ENCODE assay signal across 27 mouse cellular contexts in the genomic region with DNA sequence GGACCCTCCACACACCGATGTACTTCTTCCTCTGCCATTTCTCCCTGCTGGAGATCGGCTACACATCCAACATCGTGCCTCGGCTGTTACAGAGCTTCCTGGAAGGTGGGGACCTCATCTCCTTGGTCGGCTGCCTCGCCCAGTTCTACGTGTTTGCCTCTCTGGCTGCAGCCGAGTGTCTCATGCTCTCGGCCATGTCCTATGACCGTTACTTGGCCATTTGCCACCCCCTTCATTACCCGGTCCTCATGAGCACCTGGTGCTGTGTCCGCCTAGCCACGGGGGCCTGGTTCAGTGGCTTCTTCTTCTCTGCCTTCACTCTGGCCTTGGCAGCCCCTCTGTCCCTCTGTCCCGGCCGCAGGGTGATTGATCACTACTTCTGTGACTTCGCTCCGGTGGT. TPM values are rescaled to one million over a fixed set of nuclear protein-coding genes. Genes with fewer than 3 reads are reported as not detected.
"Had no signal": no experiment of that assay in that cellular context is flagged by ENCODE, and none has a peak within 500 bp of the region (broad histone marks: within the 10 kb centered on the region; RNA-seq: fewer than 3 reads in every experiment).

No protein-coding gene starts in this region.

- H3K27ac ChIP-seq: kidney, embryonic 15.5 days; liver, embryonic 13.5 days; macrophage; midbrain, embryonic 13.5 days had no signal

- DNase-seq: kidney, adult 11 months; kidney, adult 8-10 months; kidney, postnatal 10 days; kidney, postnatal 36 days; liver, embryonic 13.5 days; lung, embryonic 14.5 days; thymus, postnatal 25 days had no signal

- H3K36me3 ChIP-seq: kidney, embryonic 15.5 days; liver, embryonic 13.5 days; midbrain, embryonic 13.5 days had no signal

- H3K4me3 ChIP-seq: kidney, embryonic 15.5 days; liver, embryonic 13.5 days; midbrain, embryonic 13.5 days had no signal

- H3K27me3 ChIP-seq: kidney, embryonic 15.5 days; midbrain, embryonic 13.5 days had no signal

- H3K9me3 ChIP-seq: kidney, embryonic 15.5 days; liver, embryonic 13.5 days; midbrain, embryonic 13.5 days had no signal

- H3K9ac ChIP-seq: kidney, embryonic 15.5 days; liver, embryonic 13.5 days; lung, embryonic 14.5 days; midbrain, embryonic 13.5 days had no signal

- H3K4me1 ChIP-seq: kidney, embryonic 15.5 days; liver, embryonic 13.5 days; midbrain, embryonic 13.5 days had no signal

RNA-seq across cellular contexts. Expression of gene Olfr279, which starts 5.4 kb away (rescaled TPM):
- total RNA-seq: layer of hippocampus, adult 8-10 months; left cerebral cortex, adult 8-10 months; liver, adult 2 months; megakaryocyte, adult 5-6 weeks; midbrain, postnatal 0 days had no signal
- polyA plus RNA-seq: kidney, embryonic 15.5 days; limb, embryonic 11.5 days; limb, embryonic 14.5 days; liver, adult 2 months; liver, embryonic 13.5 days; liver, embryonic 16.5 days; lung, embryonic 14.5 days; lung, postnatal 0 days; macrophage; midbrain, embryonic 13.5 days; midbrain, postnatal 0 days; neural tube, embryonic 11.5 days; neural tube, embryonic 14.5 days; small intestine, adult 2 months; spleen, adult 2 months; stomach, embryonic 16.5 days; thymus, postnatal 0 days had no signal

RNA-seq across cellular contexts. Expression of gene Lalba, which starts 15.1 kb away (rescaled TPM):
- total RNA-seq: layer of hippocampus, adult 8-10 months; layer of hippocampus, postnatal 14 days; left cerebral cortex, adult 8-10 months; left cerebral cortex, postnatal 14 days; liver, adult 2 months; megakaryocyte, adult 5-6 weeks; midbrain, postnatal 0 days had no signal
- polyA plus RNA-seq: kidney, embryonic 15.5 days; limb, embryonic 11.5 days; liver, adult 2 months; liver, embryonic 13.5 days; liver, embryonic 16.5 days; macrophage; midbrain, embryonic 13.5 days; midbrain, postnatal 0 days; neural tube, embryonic 11.5 days; neural tube, embryonic 14.5 days; small intestine, adult 2 months; spleen, adult 2 months had no signal

RNA-seq across cellular contexts. Expression of gene OR5BS1P, which starts 27.9 kb away (rescaled TPM):
- total RNA-seq: layer of hippocampus, adult 8-10 months; layer of hippocampus, postnatal 14 days; left cerebral cortex, adult 8-10 months; left cerebral cortex, postnatal 14 days; liver, adult 2 months; megakaryocyte, adult 5-6 weeks; midbrain, postnatal 0 days had no signal
- polyA plus RNA-seq: kidney, embryonic 15.5 days; limb, embryonic 11.5 days; limb, embryonic 14.5 days; liver, adult 2 months; liver, embryonic 13.5 days; liver, embryonic 16.5 days; lung, embryonic 14.5 days; lung, postnatal 0 days; macrophage; midbrain, embryonic 13.5 days; midbrain, postnatal 0 days; neural tube, embryonic 11.5 days; neural tube, embryonic 14.5 days; small intestine, adult 2 months; spleen, adult 2 months; stomach, embryonic 16.5 days had no signal

RNA-seq across cellular contexts. Expression of gene Olfr281, which starts 45.2 kb away (rescaled TPM):
- total RNA-seq: layer of hippocampus, adult 8-10 months; layer of hippocampus, postnatal 14 days; left cerebral cortex, adult 8-10 months; left cerebral cortex, postnatal 14 days; liver, adult 2 months; megakaryocyte, adult 5-6 weeks; midbrain, postnatal 0 days had no signal
- polyA plus RNA-seq: kidney, embryonic 15.5 days; limb, embryonic 11.5 days; limb, embryonic 14.5 days; liver, adult 2 months; liver, embryonic 13.5 days; liver, embryonic 16.5 days; lung, embryonic 14.5 days; lung, postnatal 0 days; macrophage; midbrain, embryonic 13.5 days; midbrain, postnatal 0 days; neural tube, embryonic 11.5 days; neural tube, embryonic 14.5 days; small intestine, adult 2 months; spleen, adult 2 months; stomach, embryonic 16.5 days; thymus, postnatal 0 days had no signal
